Mouse (Mus musculus) layer of hippocampus, postnatal 36 days (tissue): ENCODE data around the gene Kif2c. TPM values are rescaled to one million over a fixed set of nuclear protein-coding genes. Genes with fewer than 3 reads are reported as not detected.

Experiments used
- DNase-seq, 2 experiments: peaks; one replicate each; pipeline ENCODE4 v3.0.0; 2022
- total RNA-seq, 2 experiments: library from RNA; stranded (reverse); gene quantifications; 2 replicates each; pipeline ENCODE4 v1.2.3; 2021

The Kif2c gene
- under 1 TPM; 0.40 to 0.46 TPM for total RNA-seq

- DNase-seq, result peak; percentile 92 to 94
Measured at GRCm38 (mm10) chr4:117181863-117182758, at the start of gene Kif2c. Gene Kif2c (minus strand): TSS chr4:117182639.

DNA sequence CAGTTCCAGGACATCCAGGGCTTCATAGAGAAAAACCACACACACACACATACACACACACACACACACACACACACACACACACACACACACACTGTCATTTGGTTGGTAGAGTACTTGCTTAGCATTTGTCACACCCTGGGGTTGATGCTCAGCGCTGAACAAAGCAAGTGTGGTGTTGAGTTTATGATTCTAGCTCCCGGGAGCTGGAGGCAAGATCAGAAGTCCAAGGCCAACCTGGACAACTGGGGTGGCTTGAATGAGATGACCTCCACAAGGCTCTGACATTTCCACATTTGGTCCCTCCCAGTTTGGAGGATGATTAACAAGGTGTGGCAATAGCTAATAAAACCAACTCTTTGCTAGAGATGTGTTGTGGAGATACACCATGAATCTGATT is 48.8 kb upstream of the Kif2c start:
- no peak for DNase-seq

- no peak for DNase-seq
Measured at GRCm38 (mm10) chr4:117230331-117230730, 47.9 kb upstream of the Kif2c start.

DNA sequence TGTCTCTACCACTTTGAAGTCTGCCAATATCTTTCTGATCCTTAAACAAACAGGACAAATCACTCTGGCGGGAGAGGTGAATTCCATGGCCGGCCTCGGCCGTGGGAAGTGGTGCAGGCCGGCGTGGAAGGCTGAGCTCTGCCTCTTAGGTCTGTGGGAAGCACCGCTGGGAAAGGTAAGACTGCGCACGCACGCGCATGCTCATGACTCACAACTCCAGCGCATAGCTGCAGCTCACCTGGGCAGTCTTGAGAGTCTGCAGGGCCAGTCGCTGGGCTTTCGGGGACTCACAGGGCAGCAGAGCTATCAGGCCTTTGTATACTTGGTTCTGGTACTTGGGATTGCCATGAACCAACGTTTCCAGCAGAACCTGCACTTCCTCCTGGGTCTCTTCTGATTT is 47.2 kb upstream of the Kif2c start:
- DNase-seq, result no peak

DNA sequence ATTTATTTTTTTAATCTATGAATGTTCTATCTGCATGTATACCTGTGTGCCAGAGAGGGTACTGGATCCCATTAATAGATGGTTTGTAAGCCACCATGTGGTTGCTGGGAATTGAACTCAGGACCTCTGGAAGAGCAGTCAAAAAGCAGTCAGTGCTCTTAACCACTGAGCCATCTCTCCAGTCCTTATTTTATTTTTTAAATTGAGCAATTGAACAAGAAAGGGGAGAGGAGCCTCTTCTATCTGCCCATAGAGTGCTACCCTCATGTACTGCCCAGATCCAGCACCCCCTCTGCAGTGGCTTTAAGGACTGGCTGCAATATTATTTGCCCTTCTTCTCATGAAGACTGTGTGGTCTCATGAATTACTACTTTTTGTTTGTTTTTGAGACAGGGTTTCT is 42.8 kb upstream of the Kif2c start:
- DNase-seq, result no peak

GRCm38 (mm10) chr4:117224122-117224521 is 41.7 kb upstream of the Kif2c start:
- DNase-seq, result no peak

GRCm38 (mm10) chr4:117223001-117223400 is 40.6 kb upstream of the Kif2c start:
- DNase-seq, result no peak

DNA sequence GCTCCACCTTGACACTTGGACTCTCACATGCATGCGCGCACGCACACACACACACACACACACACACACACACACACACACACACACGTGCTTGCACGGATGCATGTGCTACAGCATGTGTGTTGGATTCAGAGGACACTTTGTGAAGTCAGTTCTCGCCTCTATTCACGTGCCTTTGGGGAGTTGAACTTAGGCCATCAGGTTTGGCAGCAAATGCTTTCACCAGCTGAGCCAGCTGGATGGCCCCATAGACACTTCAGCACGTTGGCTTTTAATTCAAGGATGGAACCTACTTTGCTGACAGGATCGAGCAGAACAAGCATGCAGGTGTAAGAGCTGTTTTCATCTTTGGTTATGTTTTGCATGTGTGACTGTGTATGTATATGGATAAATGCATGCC is 39.4 kb upstream of the Kif2c start:
- no peak for DNase-seq

- DNase-seq, result no peak
Measured at GRCm38 (mm10) chr4:117220741-117221515, 38.5 kb upstream of the Kif2c start.

GRCm38 (mm10) chr4:117218517-117219219 is 36.2 kb upstream of the Kif2c start:
- DNase-seq, result peak in 1 of 2 experiments; percentile 24

DNA sequence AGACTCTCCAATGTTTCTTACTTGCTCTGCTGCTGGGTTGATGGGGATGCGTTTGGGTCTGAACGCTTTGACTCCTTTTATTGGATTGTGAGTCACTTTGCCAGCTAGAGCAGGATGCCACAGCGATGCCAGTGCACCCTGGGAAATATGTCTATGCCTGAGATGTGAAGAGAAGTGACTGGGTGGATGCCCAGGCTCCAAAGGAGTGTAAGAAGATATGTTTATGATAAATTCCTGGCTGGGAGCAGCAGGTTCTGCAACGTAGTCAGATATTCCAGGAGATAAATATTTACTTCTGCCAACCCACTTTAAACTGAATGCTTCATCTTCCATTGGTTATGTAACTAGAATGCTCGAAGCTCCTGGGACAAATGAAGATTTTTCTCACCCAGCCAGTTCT is 34.6 kb upstream of the Kif2c start:
- peak in 1 of 2 experiments; percentile 18 for DNase-seq

DNA sequence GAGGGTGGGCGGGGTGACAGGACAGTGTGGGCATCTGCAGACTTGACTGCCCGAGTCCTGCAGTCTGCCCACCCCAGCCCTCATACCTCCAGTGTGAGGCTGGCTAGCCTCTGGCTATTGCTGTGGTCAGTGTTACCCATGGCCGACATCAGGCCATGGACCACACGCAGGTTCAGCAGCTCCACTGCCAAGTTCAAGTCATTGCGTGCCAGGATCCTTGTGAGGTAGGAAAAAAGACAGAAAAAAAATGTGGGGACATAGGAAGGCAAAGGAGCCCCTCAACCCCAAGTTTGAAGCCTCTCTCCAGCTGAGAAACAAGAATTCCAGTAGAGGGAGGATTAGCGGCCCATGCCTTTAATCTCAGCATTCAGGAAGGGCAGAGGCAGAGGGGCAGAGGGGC is 31.8 kb upstream of the Kif2c start:
- DNase-seq, result no peak

DNA sequence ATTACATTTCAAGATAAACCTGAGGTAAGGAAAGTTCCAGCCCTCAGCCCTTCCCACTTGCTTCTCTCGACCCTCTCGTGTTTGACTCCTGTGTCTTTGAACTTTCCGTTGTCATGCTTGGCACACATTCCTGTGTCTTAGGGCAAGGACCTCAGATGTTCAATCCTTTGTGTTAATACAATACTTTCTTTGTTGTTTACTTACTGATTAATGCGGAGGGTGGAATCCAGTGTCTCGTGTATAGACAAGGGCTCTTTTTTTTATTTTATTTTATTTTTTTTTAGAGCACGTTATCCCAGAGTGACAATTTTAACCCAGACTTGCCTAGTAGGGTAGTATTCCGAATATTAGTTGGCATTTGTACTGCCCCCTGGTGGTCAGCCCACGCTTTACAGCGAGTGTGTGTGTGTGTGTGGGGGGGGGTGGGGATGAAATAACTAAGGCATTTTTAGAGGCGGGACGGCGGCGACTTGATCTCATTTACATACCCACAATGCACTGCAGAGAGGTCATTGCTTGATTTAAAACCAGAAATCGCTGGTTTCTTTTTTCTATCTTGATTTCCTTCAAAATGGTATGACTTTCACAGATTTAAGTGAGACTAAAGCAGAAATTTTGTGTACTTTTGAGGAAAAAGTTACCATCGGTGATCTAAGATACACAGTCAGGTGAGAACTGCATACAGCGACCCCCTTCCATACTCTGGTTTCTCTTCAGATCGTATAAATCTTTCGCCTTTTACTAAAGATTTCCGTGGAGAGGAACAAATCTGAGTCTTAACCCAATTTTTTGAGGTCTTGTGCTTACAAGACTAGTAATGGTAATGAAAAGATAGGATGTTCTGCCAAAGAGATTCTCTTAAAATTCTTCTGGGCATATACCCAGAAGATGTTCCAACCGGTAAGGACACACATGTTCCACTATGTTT is 28.0 kb upstream of the Kif2c start:
- peak in 1 of 2 experiments; percentile 44 for DNase-seq

DNA sequence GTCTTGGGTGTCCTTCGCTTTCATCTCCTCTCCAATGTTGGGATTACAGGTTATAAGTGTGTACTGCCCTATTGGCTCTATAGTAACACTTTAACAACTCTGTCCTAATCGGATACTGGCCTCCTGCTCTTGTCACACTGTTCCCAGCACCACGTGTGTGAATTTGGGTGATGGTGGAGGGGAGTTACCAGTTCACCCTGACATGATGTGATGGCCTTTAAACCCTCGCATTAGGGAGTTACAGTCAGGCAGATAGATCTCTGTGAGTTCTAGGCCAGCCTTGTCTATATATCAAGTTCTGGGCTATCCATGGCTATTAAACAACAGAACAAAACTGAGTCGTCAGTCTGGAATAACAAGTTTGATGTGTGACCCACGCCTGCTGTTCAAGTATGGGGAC is 27.2 kb upstream of the Kif2c start:
- no peak for DNase-seq

DNA sequence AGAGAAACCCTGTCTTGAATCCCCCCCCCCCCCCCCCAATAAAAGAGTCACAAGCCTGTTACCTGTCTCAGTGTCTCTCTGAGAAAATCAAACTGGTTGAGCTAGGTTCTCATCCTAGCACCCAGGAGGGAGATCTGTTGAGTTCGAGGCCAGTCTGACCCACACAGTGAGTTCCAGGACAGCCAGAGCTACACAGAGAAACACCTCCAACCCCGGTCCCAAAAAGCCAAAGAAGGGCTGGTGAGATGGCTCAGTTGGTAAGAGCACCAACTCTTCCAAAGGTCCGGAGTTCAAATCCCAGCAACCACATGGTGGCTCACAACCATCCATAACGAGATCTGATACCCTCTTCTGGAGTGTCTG is 20.5 kb upstream of the Kif2c start:
- no peak for DNase-seq

GRCm38 (mm10) chr4:117202046-117202991 is 19.9 kb upstream of the Kif2c start:
- no peak for DNase-seq

- DNase-seq, result no peak
Measured at GRCm38 (mm10) chr4:117191804-117192203, 9.4 kb upstream of the Kif2c start.

GRCm38 (mm10) chr4:117190660-117191059 is 8.2 kb upstream of the Kif2c start:
- no peak for DNase-seq

GRCm38 (mm10) chr4:117189856-117190543 is 7.6 kb upstream of the Kif2c start:
- DNase-seq, result no peak

DNA sequence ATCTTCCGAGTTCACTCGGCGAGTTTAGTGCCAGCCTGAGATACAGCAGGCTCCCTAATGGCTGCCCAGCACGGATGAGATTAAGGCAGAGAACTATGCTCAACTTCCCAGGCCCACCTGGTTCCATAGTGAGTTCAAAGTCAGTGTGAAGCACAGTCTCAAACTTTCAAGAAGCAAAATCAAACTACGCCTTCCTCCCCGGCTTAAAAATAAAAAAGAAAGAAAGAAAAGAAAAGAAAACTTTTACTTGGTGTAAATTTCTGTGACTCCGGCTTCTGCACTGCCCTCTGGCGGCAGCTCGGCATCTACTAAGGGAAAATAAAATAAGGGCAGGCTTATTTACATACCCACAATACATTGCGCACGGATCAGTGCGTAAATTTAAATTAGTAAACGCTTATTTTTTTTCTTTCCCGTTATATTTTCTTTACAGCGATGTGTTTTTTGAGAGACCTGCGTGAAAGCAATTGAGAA is 7.0 kb upstream of the Kif2c start:
- DNase-seq, result peak; percentile 63 to 64
